Mouse (Mus musculus): ENCODE data around the gene Plin4.

Gene Plin4

GRCm38 (mm10) chr17:56109219-56110051, at the start of gene Plin4:
Gene Plin4, minus strand, starts transcription at chr17:56109803.
- DNase-seq (ENCODE audit: low spot score) = peak; percentile 40

GRCm38 (mm10) chr17:56153643-56154042, 44.0 kb upstream of the Plin4 start:
- no peak for DNase-seq (ENCODE audit: low spot score)

GRCm38 (mm10) chr17:56149897-56150296, 40.3 kb upstream of the Plin4 start:
- no peak for DNase-seq (ENCODE audit: low spot score)

- no peak for DNase-seq (ENCODE audit: low spot score)
These were observed 39.4 kb upstream of the Plin4 start for GRCm38 (mm10) chr17:56148790-56149618.

GRCm38 (mm10) chr17:56148280-56148679, 38.7 kb upstream of the Plin4 start:
- no peak for DNase-seq (ENCODE audit: low spot score)

GRCm38 (mm10) chr17:56147420-56147819, 37.8 kb upstream of the Plin4 start:
- no peak for DNase-seq (ENCODE audit: low spot score)

GRCm38 (mm10) chr17:56146131-56146530, 36.5 kb upstream of the Plin4 start:
- DNase-seq (ENCODE audit: low spot score) = no peak

- DNase-seq (ENCODE audit: low spot score) = no peak
These were observed 34.9 kb upstream of the Plin4 start for GRCm38 (mm10) chr17:56144546-56144945.

GRCm38 (mm10) chr17:56141702-56142605, 32.4 kb upstream of the Plin4 start:
- no peak for DNase-seq (ENCODE audit: low spot score)

- DNase-seq (ENCODE audit: low spot score) = peak; percentile 46
These were observed 30.4 kb upstream of the Plin4 start, which contains the start of gene Sema6b for GRCm38 (mm10) chr17:56139858-56140595. Gene Sema6b, minus strand, starts transcription at chr17:56140343.

- DNase-seq (ENCODE audit: low spot score) = no peak
These were observed 29.8 kb upstream of the Plin4 start for GRCm38 (mm10) chr17:56139355-56139754.

GRCm38 (mm10) chr17:56137839-56138613, 28.4 kb upstream of the Plin4 start:
- DNase-seq (ENCODE audit: low spot score) = no peak

- DNase-seq (ENCODE audit: low spot score) = no peak
These were observed 27.0 kb upstream of the Plin4 start for GRCm38 (mm10) chr17:56136558-56136957.

- peak; percentile 68 for DNase-seq (ENCODE audit: low spot score)
These were observed 24.9 kb upstream of the Plin4 start for GRCm38 (mm10) chr17:56134463-56134971.

GRCm38 (mm10) chr17:56133457-56134363, 24.1 kb upstream of the Plin4 start:
- peak; percentile 41 for DNase-seq (ENCODE audit: low spot score)

- peak; percentile 53 for DNase-seq (ENCODE audit: low spot score)
These were observed 23.1 kb upstream of the Plin4 start for GRCm38 (mm10) chr17:56132661-56133060.

GRCm38 (mm10) chr17:56131814-56132213, 22.2 kb upstream of the Plin4 start:
- peak; percentile 75 for DNase-seq (ENCODE audit: low spot score)

- DNase-seq (ENCODE audit: low spot score) = no peak
These were observed 21.5 kb upstream of the Plin4 start for GRCm38 (mm10) chr17:56131136-56131535.

GRCm38 (mm10) chr17:56128246-56128645, 18.6 kb upstream of the Plin4 start:
- DNase-seq (ENCODE audit: low spot score) = no peak

Measured in urinary bladder, postnatal 25 days (tissue).